Mouse (Mus musculus) C2C12 (cell line): ENCODE results near the gene Tas2r143.

Experiments
- CTCF ChIP-seq: IDR thresholded peaks from one replicate; pipeline ENCODE4 v1.5.1; 2011; ENCODE audit not compliant: control insufficient read depth, insufficient read depth, insufficient read length
- MAX ChIP-seq: IDR thresholded peaks from one replicate; pipeline ENCODE4 v1.6.1; 2011; ENCODE audit warnings: mild to moderate bottlenecking, control low read depth

DNA sequence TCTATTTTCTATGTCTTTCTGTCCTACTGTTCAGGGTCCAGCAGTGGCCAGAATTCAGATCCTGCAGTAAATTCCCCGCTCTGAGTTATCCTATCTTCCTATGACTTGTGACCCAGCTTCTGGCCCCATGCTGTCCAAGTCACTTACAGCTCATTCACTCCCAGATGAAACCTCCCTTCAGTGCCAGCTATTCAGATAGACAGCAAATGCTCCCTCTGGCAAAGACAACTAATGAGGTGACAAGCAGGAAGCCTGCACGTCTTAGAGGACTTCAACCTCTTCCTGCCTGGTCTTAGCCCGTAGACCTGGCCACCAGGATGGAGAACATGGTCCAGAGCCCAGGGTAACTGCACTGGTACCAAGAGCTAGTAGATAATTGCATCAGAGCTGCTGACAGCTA, 37.1 kb upstream of the Tas2r143 start:
- TF ChIP-seq CTCF (no peak), MAX (no peak)
